Mouse (Mus musculus) retina, postnatal 7 days (tissue): ENCODE measurements around the gene Cog7.

Experiments
- DNase-seq: peaks from one replicate; pipeline ENCODE4 v3.0.0-alpha.2; 2012; ENCODE audit warnings: low read depth, low spot score

The Cog7 gene

DNA sequence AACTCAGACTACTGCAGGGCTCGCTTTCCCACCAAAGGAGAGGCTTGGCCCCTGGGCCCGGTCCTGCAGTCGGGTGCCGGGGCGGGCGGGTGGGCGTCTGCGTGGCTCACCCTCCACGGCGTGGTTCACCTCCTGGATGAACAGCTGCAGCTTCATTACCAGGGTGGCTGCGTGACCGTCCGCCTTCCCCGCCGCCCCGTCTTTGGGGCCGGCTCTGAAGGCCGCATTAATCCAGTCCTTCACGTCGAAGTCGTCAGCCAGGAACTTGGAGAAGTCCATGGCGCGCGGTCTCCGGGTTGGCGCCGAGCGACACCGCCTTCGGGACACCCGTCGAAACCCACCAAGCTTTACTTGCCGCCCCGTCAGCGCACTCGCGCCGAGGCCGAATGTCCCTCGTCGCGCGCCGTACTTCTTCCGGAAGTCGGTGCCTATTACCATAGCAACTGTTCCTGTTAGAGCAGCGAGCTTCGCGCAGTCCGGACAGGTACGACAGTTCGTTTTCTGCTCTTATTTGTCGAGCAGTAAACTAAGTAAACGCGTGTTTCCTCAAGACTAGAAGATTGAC lies at the start of gene Cog7:
Gene Cog7, minus strand, starts transcription at position 405 of the 565 bp plus-strand sequence.
- peak; percentile 90 for DNase-seq

DNA sequence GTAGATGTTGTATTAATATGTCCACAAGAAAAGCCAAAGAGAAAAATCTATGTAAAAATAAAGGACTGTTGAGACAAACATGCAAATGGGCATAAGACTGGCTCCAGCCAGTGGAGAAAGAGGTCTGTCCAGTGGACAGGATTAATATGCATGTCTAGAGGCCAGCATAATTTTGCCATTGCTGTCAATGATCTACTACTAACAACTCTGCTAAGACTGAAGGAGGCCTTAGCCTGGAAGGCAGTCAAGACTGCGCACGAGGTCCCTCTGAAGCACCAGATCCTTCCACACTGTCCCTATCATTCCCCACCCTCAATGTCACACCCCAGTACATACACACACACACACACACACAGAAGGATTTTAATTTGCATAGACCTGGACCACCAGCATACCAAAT lies 40.6 kb upstream of the Cog7 start:
- DNase-seq, result no peak

GRCm38 (mm10) chr7:122020667-122021354 lies 39.3 kb upstream of the Cog7 start, which contains the start of gene Gga2:
Gga2 (minus strand) TSS chr7:122021222.
- peak; percentile 65 for DNase-seq

- peak; percentile 8 for DNase-seq
Measured at GRCm38 (mm10) chr7:122020273-122020666, 38.8 kb upstream of the Cog7 start.

GRCm38 (mm10) chr7:122018978-122019377 lies 37.5 kb upstream of the Cog7 start:
- DNase-seq, result no peak

DNA sequence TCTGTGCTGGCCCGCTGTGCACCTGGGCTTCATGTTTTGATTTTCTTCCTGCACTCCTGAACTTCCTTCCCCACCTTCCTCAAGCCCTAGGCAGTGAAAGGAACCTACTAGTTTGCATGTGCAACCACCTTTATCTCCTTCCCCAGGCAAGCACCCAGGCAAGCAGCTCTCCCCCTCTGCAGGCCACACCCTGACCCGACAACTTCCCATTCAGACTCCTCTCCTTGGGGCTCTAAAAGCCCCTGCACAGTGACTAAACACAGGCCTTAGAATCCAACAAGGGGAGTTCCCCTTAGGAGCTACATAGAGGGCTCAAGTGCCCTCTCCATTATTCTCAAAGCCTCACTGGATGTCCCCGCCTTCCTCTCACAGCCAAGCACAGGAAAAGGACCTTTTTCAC lies 36.7 kb upstream of the Cog7 start:
- no peak for DNase-seq

DNA sequence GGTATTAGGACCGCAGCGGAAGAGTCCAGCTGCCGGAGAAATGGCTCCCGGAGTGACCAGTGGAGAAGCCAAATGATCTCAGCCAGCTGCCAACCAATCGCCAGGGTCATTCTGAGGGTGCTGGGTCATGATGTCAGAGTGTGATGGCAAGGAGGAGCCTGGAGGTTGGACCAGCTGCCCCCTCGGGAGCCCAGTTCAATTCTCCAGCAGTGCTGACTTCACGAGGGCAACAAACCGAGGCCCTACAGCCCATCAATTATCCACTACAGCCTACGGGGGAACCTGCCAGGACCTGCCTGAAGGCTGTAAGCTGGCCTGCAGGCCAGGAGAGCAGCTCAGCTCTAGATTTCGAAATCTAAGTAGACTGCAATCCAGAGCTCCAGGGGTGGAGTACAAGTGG lies 34.2 kb upstream of the Cog7 start:
- peak; percentile 13 for DNase-seq

DNA sequence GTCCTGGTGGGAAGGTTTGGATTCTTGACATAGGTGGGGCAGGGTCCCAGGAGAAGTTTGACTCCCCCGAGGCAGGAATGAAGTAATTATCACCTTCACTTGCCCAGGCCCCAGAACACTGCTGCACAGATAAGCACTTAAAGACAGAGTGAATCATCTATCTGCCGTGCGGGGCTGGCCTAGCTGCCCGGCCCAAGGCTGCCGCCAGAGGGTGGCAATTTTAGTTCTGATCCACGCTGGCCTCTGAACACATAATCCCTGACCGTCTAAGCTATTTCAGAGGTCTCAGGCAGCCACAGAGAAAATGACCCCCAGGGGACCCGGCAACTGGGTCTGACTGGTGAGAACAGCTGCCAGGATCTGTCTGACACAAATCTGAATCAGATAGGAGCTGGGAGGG lies 33.6 kb upstream of the Cog7 start:
- DNase-seq, result peak; percentile 37

GRCm38 (mm10) chr7:122012949-122013348 lies 31.4 kb upstream of the Cog7 start:
- DNase-seq, result no peak

DNA sequence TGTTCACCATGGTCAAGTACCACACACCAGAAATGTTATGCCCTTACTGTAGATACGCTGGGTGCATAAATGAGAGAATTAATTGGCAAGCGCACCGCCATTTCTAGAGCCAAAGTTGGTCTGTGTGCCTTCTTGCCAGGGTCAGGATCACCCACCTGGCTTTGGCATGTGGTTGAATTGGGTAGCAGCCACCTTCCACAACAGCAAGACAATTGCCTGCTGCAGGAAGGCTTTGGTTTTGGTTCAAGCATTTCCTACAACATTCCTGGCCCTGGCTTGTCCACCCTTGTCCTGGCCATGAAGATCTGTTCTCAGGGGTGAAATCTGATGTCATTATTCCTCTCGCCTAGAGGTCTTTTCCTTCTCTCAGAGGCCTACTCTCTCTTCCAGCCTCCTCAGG lies 30.9 kb upstream of the Cog7 start:
- no peak for DNase-seq

- no peak for DNase-seq
Measured at GRCm38 (mm10) chr7:122000396-122000795, 18.9 kb upstream of the Cog7 start.

GRCm38 (mm10) chr7:121995961-121996360 lies 14.4 kb upstream of the Cog7 start:
- DNase-seq, result no peak

DNA sequence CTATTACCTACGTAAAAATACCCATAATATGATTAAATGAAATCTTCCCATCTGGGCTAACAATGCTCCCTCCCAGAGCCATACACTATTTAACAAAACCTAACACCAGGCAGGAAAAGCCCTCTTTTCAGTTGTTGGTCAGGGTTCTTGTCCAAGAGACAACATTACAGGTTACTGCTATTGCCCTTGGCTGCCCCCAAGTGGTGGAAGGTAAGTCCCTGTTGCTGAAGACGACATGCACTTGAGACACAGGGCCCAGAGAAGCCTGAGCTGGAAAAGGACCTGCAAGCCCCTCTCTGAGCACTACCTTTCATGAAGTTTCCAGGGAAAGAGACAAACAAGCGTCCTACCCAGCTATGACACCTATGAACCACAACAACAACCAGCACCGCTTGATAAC lies 6.5 kb downstream of the Cog7 start:
- DNase-seq, result peak; percentile 34

DNA sequence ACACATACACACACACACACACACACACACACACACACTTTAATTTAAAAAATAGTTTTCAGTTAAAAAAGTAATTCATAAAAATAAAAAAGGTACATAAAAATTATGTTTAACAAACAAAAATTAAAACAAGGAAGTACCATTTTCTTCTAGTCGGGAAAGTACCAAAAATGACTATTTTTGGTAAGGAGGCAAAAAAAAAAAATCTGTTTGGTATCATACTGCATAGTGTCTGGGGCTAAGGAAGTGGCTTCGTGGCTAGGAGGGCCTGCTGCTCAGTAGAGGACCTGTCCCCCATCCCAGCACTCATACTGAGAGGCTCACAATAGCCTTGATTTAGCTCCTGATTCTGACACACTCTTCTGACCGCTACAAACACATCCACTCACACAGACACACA lies 9.8 kb downstream of the Cog7 start:
- DNase-seq, result no peak

GRCm38 (mm10) chr7:121970250-121970649 lies 11.3 kb downstream of the Cog7 start:
- no peak for DNase-seq

- DNase-seq, result no peak
Measured at GRCm38 (mm10) chr7:121968816-121969215, 12.7 kb downstream of the Cog7 start.

- DNase-seq, result no peak
Measured at GRCm38 (mm10) chr7:121968242-121968641, 13.3 kb downstream of the Cog7 start.

DNA sequence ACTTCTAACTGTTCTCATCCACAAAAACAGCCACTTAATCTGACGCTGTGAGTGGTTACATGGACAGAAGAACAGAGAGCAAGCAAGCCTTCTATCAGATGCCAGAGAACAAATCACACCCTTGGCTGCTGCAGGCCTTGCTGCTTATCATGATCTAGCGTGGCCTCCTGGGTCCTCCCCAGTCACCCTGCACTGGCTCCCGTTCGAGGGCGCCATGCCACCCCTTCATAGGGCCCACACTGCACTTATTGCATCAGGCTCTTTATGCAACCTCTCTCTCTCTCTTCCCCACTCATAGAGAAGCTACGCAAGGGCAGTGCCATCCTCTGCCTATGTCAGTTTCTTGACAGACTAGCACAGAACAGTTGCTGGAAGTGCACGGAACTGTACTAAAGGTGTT lies 15.3 kb downstream of the Cog7 start:
- no peak for DNase-seq

GRCm38 (mm10) chr7:121963883-121964398 lies 17.6 kb downstream of the Cog7 start:
- peak; percentile 43 for DNase-seq

DNA sequence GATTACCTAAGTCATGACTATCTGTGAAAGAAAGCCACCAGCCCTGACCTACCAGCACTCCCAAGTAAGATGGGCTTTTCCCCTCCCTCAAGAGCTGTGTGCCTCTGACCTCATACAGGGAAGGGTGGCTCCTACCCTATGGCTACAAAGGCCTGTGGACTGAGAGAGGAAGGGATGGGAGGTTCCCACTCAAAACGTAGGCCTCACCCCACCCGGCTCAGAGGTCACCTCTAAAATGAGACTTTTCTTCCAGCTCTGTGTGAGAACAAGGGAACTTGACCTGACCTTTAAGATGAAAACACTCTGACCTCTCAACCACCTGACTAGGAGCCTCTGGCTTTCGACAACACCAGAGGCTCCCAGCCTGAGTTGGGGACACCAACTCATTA lies 18.9 kb downstream of the Cog7 start:
- no peak for DNase-seq

DNA sequence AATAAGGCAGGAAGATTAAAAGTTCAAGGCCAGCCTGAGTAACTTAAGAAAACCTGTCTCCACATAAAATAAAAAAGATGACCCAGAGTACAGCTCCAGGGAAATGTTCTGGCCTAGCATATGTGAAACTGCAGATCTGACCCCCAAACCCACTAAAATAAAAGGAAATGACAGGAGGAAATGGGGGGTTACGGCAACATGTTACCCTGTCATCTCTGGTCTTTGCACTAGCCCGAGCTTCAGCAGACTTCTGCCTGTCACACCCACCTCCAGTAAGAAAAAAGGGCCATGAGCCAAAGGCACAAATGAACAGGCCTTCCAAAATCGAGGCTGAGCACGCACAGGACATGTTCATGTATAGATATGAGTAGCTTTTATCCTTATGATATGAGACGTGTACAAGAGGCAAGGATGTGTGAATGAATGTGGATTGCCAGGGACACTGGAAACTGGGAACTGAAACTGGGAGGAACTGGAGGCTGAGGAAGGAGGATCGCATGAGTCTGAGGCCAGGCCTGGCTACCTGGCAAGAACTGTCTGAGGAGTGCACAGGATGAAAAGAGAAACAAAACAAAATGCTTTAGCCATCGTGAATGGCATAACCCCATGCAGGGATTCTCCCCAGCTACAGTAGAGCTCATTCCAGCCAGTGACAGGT lies 19.5 kb downstream of the Cog7 start:
- no peak for DNase-seq

- no peak for DNase-seq
Measured at GRCm38 (mm10) chr7:121955802-121956201, 25.7 kb downstream of the Cog7 start.
